Mouse (Mus musculus): ENCODE measurements at regions not wholly inside any gene's neighbourhood (a gene's known extent, or its start where the extent isn't known, plus 50 kb on each side); places are given as distances from the start of the nearest gene placed in this dataset.

DNA sequence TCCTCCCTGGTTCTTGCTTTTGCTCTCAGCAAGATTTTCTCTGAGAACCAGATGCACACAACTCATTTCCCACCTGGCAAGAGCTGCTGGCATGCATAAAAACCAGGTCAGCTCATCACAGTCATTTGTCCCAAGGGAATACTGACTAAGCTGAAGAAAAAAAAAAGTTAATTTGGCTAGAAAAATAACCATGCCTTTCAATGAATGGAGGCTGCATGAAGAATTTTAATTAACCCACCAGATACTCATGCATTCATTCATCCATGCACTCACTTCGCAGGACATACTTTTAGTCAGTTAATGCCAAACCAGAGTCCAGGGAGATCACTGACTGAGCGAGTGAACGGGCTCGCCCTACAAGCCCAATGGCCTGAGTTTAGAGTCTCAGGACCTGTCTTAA, 505.4 kb upstream of the Hs6st1 start:
- intact Hi-C loops (cut with DNase I), result no loop called here
- peak in 1 of 2 experiments; percentile 9 for DNase-seq (ENCODE audit: low spot score in 2 of 2)

DNA sequence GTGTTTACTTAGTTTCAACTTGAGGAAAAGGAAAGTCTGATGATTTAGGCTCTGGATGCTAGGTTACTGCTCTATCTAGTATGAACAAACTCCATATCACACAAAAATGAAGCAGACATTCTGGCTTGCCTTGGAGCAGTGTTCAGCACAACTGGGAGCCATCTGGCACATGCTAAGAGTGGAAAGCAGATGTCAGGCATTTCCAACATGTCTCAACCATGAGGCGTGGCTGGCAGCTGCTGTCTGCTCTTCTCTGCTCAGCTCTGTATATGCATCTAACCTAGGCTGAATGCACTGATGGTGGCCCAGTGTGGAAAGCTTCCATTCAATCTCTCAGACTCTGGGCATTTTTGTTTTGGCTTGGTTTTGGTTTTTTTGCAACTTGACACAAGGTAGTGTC, 493.0 kb upstream of the Hs6st1 start:
- no peak for DNase-seq (ENCODE audit: low spot score in 2 of 2)
- intact Hi-C loops (cut with DNase I), result no loop called here

DNA sequence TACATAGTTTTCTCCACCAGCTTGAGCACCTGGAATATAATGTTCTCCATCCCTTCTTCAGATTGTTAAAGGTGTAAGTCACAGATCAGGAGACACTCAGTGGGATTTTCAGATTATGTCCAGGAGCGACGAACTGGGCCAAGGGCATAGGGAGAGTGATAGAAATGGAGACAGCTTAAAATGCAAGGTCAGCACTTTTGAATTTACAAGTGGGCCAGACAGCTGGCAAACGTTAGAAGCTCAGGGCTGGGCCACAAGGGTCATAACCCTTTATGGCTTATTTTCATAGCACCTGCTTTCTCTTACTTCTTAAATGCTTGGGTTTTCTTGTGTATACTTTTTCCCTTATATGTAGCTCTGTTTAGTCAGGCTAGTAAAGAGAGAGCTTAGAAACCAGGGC, 488.8 kb upstream of the Hs6st1 start:
- no peak for DNase-seq (ENCODE audit: low spot score in 2 of 2)
- intact Hi-C loops (cut with DNase I), result no loop called here

DNA sequence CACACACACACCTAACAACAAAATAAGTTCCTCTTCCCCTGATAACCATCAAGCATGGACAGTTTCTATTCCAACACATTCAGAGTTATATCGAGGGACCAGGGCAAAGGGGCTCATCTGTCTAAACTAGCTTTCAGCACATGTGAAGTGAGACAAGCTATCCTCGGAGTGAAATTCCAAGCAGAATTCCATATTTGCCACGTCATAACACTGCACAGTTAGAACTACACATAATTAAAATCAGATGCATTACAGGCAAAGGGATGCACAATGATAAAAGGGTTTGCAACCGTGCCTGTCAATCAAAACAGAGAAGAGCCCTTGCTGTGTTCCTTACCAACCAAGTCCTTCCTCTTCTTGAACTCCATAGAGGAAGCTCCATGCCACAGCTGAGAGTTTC, 488.2 kb upstream of the Hs6st1 start:
- intact Hi-C loops (cut with DNase I), result no loop called here
- no peak for DNase-seq (ENCODE audit: low spot score in 2 of 2)

DNA sequence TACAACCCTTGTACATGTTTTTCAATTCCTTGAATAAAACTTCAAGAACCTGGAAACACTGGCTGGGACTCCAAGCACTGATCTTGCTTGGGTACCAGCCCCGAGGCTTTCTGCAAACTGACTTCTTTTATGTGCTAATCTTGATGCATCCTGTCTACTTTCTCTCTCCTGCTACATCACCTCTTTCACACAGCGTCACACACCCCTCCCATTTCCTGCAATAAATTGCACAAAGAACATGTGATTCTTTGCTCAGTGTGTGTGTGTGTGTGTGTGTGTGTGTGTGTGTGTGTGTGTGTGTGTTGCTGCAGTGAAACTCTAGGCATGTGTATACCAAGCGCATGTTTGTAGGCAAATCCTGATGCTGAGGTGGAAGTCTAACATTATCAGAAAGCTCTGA, 487.7 kb upstream of the Hs6st1 start:
- intact Hi-C loops (cut with DNase I), result no loop called here
- DNase-seq (ENCODE audit: low spot score in 2 of 2), result no peak

DNA sequence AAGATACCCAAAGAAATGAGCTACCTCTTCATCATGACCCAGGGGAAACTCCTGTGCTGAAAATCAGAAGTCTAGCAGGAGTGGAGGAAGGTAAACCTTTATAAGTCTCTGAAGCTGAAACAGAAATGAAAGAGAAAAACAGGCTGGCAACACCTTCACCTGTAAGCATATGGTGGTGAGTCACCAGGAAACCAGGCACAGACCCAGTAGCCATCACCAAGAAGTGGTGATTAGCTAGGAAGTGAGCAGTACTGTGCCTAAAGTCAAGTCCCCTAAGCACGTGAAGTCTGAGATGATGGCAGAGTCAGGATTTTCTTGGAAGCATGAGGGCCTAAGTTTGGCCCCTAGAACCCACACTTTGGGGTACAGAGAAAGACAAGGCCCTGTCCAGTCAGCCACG, 480.3 kb upstream of the Hs6st1 start:
- DNase-seq (ENCODE audit: low spot score in 2 of 2), result no peak
- intact Hi-C loops (cut with DNase I), result no loop called here

DNA sequence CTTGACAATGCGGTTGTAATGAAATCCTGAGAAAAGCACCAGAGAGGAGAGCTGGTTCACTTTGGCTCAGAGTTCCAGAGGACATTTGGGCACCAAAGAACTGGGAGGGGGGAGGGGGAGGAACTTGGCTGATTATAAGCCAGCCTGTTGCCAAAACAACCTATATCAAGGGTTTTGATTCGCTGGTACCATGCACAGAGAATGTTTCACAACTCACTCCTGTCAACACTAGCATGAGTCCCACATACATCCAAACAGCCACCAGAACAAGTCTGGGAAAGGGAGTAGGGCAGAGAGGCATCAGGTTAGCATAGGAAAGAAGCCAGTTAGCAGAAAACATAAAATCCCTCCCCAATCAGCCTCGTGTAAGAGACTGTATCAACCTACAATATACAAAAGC, 479.3 kb upstream of the Hs6st1 start:
- DNase-seq (ENCODE audit: low spot score in 2 of 2), result no peak
- intact Hi-C loops (cut with DNase I), result no loop called here

DNA sequence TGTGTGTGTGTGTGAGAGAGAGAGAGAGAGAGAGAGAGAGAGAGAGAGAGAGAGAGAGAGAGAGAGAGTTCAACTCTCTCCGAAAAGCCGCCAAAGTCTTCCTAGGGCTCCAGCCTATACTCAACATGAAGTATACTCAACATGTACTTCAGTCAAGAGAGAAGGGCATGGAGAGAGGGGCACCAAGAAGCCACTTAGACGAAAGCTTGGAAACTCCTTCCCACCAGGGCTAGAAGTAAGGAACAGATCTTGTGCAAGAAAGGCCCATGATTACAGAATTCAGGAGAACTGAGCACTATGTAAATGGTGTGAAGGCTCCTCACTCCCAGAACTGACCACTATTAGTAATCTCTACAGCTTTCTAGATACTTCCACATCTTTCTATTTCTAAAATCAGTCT, 467.4 kb upstream of the Hs6st1 start:
- intact Hi-C loops (cut with DNase I), result no loop called here
- DNase-seq (ENCODE audit: low spot score in 2 of 2), result no peak

DNA sequence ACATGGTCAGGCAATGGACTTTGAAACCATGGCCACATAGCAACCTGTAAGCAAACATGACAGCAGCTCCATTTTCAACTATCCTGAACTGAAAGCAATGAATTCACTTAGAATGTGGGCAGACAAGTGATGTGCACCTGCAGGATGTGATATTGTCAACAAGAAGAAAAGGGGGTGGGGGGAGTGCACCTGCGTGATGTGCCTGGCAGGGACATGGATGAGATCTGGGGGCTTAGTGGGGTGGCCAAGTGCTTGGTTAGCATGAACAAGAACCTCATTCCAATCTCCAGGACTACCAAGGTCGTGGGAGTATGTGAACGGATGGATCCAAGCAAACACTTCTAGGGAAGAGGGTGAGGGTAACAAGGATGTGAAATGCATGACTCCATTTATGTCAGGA, 453.1 kb upstream of the Hs6st1 start:
- intact Hi-C loops (cut with DNase I), result no loop called here
- no peak for DNase-seq (ENCODE audit: low spot score in 2 of 2)

DNA sequence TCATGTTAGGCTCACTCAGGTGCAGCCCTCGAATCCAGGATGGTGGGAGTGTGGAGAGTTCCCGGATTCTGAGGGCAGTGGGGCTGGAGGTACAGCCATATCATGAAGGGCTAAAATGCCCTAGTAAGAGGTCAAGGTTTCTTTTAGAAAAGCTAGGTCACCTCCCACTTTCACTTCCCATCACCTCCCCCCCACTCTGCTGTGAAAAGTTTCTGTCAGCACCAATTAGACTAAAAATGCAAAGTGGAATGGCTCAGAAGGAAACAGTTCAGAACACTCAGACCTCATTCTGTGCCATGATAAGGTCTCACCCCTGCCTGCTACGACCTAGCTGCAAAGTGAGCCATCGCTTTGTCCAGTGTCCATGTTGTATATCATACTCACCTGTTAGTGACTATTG, 448.7 kb upstream of the Hs6st1 start:
- intact Hi-C loops (cut with DNase I), result no loop called here
- DNase-seq (ENCODE audit: low spot score in 2 of 2), result no peak

DNA sequence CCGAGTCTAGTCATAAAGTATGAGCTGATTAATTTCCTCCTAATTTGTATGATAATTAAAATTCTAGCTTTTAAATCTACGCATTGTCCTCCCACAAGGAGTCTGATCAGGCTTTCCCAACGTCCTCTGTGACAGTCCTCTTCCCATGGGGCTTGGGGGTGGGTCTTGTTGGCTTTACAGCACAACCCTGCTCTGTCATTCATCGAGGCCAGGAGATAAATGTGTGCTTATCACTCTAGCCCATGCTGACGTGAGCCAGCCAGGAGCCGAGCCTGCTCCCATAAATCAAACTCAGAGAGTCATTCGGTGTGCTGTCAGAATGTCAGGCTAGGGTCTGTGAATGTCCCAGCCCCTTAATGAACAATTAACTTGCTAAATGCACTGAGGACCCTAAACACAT, 425.6 kb upstream of the Hs6st1 start:
- intact Hi-C loops (cut with DNase I), result no loop called here

DNA sequence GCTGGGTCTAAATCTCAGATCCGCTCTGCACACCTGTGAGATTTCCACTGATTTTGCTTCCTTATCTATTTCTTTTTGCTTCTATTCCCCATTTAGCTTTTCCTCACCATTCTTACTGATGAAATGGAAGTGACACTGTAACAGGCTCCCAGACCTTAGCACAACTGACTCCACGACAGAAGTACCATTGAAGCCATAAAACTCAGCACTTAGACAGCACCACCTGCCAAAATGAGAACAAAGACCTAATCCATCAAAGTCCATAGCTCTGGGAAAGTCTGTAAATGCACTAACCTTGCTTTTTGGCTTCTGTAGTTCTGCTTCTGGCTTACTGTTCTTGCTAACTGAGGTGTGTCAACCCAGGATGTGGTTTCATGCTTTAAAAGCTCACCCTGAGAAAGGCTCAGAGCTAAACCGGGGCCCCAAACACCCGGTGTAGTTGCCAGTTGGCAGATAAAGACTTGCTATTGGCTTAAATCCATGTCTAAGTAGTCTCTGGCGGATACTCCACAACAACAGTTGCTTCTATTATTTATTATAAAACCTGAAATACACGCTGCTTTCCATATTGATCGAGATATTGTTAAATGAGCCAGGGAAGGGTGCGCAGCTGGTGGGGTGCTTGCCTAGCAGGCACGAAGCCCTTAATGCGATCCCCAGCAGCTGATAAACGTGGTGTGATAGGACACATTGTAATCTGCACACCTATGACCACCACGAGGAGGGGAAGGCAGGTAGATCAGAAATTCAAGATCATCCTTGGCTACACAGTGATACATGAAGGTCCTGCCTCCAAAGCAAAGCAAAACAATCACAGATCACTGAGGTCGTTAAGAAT, 414.9 kb upstream of the Hs6st1 start:
- intact Hi-C loops (cut with DNase I), result no loop called here
- no peak for DNase-seq (ENCODE audit: low spot score in 2 of 2)

More for the DNA sequence above, 425.6 kb upstream of the Hs6st1 start:
- DNase-seq (ENCODE audit: low spot score in 2 of 2), result no peak

DNA sequence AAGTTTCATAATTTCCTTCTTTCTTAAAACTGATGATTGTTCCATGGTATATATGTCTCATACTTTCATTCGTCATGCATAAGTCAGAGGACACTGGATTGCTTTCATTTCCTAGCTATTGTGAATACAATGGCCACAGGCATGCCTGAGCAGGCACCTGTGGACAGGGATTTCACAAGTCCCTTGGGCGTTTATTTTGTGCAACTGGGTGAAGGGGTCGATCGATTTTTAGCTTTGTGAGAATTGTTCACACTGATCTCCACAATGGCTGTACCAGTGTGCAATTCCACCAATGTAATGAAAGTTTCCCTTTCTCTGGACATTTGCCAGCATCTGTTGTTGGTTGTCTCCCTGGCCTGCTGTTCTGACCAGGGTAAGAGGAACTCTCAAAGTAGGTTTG, 405.2 kb upstream of the Hs6st1 start:
- intact Hi-C loops (cut with DNase I), result no loop called here
- no peak for DNase-seq (ENCODE audit: low spot score in 2 of 2)

DNA sequence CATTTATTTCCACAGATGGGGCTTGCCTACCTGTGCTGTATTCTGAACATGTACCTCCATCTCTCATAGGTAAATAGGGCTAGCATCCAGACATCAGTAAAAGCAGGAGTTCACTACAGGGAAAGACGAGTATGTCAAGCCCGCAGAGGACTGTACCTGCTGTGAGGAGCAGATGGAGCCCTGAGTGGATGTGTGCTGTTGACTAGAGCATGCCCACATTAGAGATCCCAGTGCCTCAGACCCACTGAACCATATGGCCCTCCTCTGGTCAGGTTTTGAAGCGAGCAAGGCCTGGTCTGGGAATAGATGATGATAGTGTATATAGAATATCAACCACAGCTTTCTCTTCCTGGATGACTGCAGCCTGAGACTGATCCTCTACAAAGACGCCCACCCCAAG, 394.7 kb upstream of the Hs6st1 start:
- intact Hi-C loops (cut with DNase I), result no loop called here
- no peak for DNase-seq (ENCODE audit: low spot score in 2 of 2)

DNA sequence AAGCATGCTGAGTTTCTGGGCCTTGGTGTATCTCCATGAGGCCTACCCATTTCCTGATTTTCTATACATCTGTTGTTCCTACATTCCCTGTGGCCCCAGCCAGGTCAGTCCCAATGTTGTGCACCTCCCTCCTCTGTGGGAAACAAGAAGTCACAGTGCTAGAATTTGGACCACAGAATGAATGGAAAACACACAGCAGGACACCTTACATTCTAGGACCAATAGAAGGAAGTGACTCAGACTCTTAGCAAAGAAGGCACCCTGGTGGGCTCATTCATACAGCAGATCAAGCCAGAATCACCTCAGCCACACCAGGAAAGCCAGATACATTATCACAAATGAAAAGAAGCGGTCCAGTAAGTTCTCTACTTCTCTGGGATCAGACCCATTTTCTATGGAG, 394.2 kb upstream of the Hs6st1 start:
- intact Hi-C loops (cut with DNase I), result no loop called here
- no peak for DNase-seq (ENCODE audit: low spot score in 2 of 2)

DNA sequence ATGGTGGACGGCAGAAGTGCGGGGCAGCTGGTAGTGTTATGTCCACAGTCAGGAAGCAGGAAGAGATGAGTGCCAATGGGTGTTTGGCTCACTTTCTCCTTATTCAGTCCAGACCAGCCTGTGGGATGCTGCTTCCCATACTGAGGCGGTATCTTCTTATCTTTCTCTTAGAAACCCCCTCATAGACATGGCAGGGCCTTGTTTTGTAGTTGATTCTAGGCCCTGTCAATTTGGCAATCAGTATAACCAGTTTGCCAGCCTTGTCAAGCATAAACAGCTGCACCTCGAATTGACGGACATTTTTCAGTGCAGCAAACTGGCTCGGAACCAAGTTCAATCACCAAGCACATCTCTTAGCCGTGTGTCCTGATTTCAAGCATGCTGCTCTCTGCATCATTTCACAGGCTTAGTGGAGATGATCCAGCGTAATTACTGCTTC, 385.7 kb upstream of the Hs6st1 start:
- intact Hi-C loops (cut with DNase I), result no loop called here
- DNase-seq (ENCODE audit: low spot score in 2 of 2), result no peak

DNA sequence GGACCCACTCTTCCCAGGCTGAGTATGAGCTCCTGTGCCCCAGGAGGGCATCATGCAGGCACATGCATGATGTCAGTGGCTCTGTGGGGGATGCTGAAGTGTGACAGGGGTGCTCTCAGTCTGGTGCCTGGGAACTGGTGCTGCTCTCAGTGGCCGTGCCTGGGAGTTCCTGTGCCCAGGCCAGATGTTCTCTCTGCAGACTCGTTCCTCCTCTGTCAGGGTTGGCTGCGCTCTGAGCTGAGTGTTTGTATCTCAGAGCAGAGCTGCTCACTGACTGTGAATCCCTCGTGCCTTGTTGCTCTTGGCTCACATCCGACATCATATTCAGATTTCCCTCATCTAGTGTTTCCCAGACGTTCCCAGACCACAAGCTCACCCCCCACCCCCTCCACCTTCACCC, 382.5 kb upstream of the Hs6st1 start:
- intact Hi-C loops (cut with DNase I), result no loop called here
- DNase-seq (ENCODE audit: low spot score in 2 of 2), result no peak

DNA sequence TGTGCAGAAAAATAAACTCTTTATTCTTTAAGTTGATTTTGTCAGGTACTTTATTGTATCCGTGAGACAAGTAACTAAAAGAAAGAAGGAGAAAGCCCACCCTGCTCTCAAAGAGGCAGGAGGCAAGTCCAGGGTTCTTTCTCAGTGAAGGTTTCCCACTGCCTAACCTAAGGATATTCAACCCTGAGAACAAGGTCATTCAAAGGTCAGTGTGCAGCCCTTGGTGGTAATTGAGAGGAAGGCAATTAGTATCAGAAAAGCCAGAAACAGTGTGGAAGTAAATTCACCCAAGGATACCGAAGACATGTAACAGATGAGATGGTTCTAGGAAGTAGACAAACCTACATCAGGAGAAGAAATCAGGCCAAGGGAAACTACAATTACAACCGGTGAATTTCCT, 373.9 kb upstream of the Hs6st1 start:
- intact Hi-C loops (cut with DNase I), result no loop called here
- no peak for DNase-seq (ENCODE audit: low spot score in 2 of 2)

DNA sequence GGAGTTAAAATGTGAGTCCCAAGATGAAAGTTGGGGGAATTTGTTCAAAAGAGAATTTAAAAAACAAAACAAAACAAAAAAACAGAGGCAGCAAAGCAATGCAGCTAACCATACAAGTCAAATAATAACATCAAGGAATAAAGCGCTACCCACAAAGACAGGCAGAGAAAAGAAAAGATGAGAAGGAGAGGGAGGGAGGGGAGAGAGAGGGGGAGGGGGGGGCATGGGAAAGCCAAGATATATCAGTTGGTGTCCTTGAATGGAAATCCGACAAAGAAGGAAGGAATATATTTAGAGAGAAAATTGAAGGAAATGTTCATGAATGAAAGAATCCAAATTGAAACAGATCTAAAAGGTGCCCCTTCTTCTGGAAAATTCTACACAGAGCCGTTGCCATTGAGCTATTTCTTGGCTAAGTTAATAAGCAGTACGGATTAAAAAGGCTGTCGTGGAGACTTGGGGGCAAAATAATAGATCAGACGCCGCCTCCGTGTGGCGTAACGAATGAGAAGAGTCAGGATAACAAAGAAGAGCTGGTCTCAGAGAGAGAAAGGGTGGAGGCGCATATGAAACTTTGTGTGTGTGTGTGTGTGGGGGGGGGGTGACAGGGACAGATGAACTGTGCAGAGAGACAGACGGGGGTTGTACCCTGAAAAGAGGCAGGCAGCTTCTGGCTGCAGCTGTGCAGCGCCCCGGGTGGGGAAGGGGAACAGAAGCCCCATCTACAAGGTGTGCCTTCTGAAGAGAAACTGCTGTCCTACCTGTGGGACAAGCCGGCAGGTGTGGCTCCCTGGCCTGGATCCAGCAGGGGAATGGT, 373.2 kb upstream of the Hs6st1 start:
- DNase-seq (ENCODE audit: low spot score in 2 of 2), result no peak
- intact Hi-C loops (cut with DNase I), result no loop called here

DNA sequence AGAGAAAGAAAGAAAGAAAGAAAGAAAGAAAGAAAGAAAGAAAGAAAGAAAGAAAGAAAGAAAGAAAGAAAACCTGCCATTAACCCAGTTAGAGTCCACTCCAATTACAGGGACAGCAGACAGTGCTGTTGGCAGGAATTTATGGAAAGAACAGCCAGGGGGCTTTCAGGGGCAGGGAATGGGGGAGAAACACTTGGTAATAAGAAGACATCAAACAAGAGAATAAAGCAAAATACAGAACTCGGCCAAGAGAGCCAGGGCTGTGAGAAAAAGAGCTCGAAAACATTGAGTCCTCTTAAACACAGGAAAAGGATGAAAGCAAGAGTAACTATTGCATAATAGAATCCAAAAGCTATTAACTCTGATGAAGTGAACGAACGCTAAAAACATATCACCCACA, 371.0 kb upstream of the Hs6st1 start:
- intact Hi-C loops (cut with DNase I), result no loop called here
- no peak for DNase-seq (ENCODE audit: low spot score in 2 of 2)

DNA sequence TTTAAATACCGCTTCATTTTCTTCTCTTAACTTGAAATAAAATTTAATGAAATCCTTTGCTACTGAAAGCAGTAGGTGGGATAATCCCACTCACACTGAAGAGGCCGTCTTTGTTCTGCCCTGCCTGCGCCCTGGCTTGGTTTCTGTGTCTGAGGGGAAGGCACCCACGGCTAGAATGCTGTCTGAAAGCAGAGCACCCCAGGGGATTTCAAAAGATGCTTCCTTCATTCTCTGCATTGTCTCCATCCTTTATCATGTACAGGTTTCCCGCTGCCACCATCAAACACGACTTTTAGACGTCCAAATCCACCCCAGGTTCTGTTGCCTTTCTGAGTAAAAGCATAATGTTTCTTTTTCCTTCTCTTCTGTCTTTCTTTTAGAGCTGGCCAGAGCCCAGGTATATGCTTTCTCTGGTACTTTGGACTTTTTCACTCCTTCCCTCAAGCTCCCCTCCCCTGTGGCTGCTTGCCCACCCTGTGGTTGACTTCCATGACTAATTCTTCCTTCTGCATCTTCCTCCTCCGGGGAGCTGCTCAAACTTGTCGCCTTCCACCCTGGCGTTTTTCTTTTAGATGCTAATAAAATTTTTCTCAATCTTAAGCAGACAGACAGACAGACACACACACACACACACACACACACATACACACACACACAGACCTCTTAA, 370.2 kb upstream of the Hs6st1 start:
- DNase-seq (ENCODE audit: low spot score in 2 of 2), result no peak
- intact Hi-C loops (cut with DNase I), result no loop called here
